Mouse (Mus musculus): ENCODE results near the gene Sgms1.

DNA sequence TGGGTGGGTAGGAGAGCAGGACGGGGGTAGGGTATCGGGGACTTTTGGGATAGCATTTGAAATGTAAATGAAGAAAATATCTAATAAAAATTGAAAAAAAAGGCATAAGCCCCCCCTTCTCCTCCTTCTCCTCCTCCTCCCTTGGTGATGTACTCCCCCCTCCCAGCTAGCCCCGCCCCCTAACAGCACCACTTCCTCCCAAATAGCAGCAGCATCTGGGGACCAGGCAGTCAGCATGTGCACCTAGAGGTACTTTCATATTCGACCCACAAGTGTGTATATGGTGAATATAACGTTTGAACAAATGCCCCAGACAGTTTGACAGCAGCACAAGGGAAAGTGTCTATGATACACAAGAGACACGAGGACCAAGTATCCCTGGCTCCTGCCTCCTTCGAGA lies 17.2 kb upstream of the Sgms1 start:
- TF ChIP-seq CTCF (IDR thresholded peaks at IDR 0.05; ENCODE audit: extremely low read depth, insufficient read depth, insufficient read length, insufficient replicate concordance) (no peak), POLR2A (IDR thresholded peaks at IDR 0.05; ENCODE audit: low read depth, low read length) (no peak; the same call in 1 of the 2 replicates)
